Mouse (Mus musculus): ENCODE data around the gene Cdk14. TPM values are rescaled to one million over a fixed set of nuclear protein-coding genes. Genes with fewer than 3 reads are reported as not detected.

The Cdk14 gene
- polyA plus RNA-seq, 1 experiment from 2014 or later = 25.5 TPM

- Histone ChIP-seq H3K36me3 (ENCODE audit: control insufficient read depth, insufficient read depth, low read length) (0 out of 2 replicates have a peak, but pooled peaks cover 5% of the 10 kb centered on the region), H3K27ac (ENCODE audit: low read depth) (no peak overlapping the region), H3K9ac (ENCODE audit: low read length) (no peak overlapping the region), H3K4me2 (ENCODE audit: low read length) (no peak overlapping the region), H3K4me1 (replicated peaks; ENCODE audit: control insufficient read depth, insufficient read depth, low read length) (no peaks in the 10 kb centered on the region), H3K27me3 (replicated peaks; ENCODE audit: control insufficient read depth, insufficient read depth, low read length) (no peaks in the 10 kb centered on the region), H3K4me3 (ENCODE audit: low read depth, low read length) (no peak overlapping the region), H3K9me3 (ENCODE audit: control insufficient read depth, low read length) (no peaks in the 10 kb centered on the region)
- ATAC-seq (replicated peaks; ENCODE audit: low FRiP score, low TSS enrichment, low read depth) (no peak), DNase-seq (ENCODE audit: low spot score) (no peak)
- 77% methylated on average over 3 of the region's 3 CpGs for WGBS
Measured at GRCm38 (mm10) chr5:5372354-5372753, 47.8 kb downstream of the Cdk14 start.

DNA sequence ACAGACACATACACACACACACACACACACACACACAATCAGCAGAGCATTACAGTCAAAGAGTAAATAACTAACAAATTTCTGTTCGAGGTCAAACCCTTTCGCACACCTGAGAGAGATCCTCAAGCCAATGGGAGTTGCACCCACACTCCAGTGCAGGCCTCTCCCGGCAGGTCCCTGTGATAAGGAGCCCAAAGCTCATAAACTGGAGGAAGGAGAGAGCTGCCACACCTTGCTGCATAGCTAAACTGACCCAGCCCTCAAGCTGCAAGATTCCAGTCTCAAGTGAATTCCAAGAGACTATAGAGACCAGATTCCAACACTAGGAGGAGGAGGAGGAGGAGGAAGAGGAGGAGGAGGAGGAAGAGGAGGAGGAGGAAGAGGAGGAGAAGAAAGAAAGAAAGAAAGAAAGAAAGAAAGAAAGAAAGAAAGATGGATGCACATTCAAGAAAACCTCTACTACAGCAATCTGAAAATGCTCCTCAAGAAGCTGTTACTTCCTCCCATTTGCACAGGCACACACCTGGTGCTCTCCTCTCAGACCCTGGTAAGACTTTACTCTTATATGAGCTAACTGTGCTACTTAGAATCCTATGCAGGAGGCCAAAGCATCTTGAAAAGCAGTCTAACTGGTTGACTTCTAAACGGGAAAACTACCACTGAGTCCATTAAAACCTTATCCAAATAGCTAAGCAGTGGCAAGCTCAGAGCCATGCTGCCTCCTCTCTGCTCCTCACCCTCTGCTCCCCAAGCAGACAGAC is 49.6 kb downstream of the Cdk14 start:
- Histone ChIP-seq H3K9ac (ENCODE audit: low read length) (no peak overlapping the region), H3K36me3 (ENCODE audit: control insufficient read depth, insufficient read depth, low read length) (0 out of 2 replicates have a peak, but pooled peaks cover 5% of the 10 kb centered on the region), H3K4me1 (replicated peaks; ENCODE audit: control insufficient read depth, insufficient read depth, low read length) (no peaks in the 10 kb centered on the region), H3K4me3 (ENCODE audit: low read depth, low read length) (no peak overlapping the region), H3K4me2 (ENCODE audit: low read length) (no peak overlapping the region), H3K27ac (ENCODE audit: low read depth) (no peak overlapping the region), H3K27me3 (replicated peaks; ENCODE audit: control insufficient read depth, insufficient read depth, low read length) (no peaks in the 10 kb centered on the region), H3K9me3 (ENCODE audit: control insufficient read depth, low read length) (no peaks in the 10 kb centered on the region)
- 58% methylated on average over 4 of the region's 4 CpGs for WGBS
- DNase-seq (ENCODE audit: low spot score) (no peak), ATAC-seq (replicated peaks; ENCODE audit: low FRiP score, low TSS enrichment, low read depth) (peak; percentile 79)

DNA sequence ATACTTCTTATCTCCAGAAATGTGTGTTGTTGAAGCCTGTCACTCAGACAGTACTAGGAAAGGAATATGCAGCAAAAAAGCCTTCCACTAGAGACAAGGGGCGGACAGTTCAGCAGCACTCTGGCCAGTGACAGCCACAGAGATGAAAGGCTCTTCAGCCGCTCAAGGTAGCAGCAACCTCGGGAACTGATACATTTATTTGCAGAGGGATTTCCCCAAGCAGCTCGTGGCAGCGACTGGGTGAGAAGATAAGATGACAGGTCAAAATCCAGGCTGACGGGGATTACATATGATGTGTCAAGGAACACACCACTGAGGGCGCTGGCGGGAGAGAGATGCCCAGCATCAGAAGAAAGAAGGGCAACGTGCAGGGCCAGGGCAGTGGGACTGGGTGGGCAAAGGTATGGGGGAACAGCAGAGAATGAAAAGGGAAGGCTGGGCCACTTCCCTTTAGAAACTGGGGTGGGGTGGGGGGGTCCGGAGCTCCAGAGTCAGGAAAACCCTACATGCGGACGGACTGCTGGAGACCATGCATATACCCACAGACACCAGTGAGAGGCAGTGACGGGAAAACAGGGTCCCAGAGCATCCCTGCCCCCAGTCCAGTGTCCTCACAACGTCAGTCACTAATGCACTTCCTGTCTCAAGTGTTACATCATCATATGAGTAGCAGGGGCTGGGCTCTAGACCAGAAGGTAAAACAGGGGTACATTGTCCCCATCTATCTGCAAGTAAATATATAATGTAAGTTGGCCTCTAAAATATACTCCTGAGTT is 51.5 kb downstream of the Cdk14 start:
- H3K9ac ChIP-seq (ENCODE audit: low read length) = no peak overlapping the region
- H3K36me3 ChIP-seq (ENCODE audit: control insufficient read depth, insufficient read depth, low read length) = peaks cover 8% of the 10 kb centered on the region; the same call in 1 of the 2 replicates
- ATAC-seq (replicated peaks; ENCODE audit: low FRiP score, low TSS enrichment, low read depth) (peak; percentile 74), DNase-seq (ENCODE audit: low spot score) (no peak)
- no peaks in the 10 kb centered on the region for H3K9me3 ChIP-seq (ENCODE audit: control insufficient read depth, low read length)
- H3K4me1 ChIP-seq (replicated peaks; ENCODE audit: control insufficient read depth, insufficient read depth, low read length) = no peaks in the 10 kb centered on the region
- WGBS = 66% methylated on average over 14 of the region's 14 CpGs
- no peak overlapping the region for H3K27ac ChIP-seq (ENCODE audit: low read depth)
- no peaks in the 10 kb centered on the region for H3K27me3 ChIP-seq (replicated peaks; ENCODE audit: control insufficient read depth, insufficient read depth, low read length)
- H3K4me3 ChIP-seq (ENCODE audit: low read depth, low read length) = no peak overlapping the region
- no peak overlapping the region for H3K4me2 ChIP-seq (ENCODE audit: low read length)

DNA sequence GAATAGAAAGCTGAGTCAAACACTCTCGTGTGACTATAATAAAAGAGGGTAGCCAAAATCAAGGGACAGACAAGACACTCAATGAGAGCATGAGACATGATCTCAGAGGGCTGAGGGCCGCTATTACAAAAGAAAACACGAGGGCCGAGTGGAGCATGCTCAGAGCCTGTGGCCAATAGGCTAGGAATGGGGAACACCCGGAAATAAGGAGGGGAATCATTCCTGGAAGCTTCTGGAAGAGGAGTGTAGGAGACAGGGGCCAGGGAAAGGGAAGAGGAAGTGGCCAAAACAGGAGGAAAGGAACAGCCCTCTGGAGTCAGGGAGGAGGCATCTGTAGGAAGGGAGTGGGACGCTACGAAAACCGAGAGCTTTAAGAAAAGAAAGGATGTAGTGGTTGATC is 52.6 kb downstream of the Cdk14 start:
- DNase-seq (ENCODE audit: low spot score) = no peak
- Histone ChIP-seq H3K27me3 (replicated peaks; ENCODE audit: control insufficient read depth, insufficient read depth, low read length) (no peaks in the 10 kb centered on the region), H3K4me2 (ENCODE audit: low read length) (no peak overlapping the region), H3K4me1 (replicated peaks; ENCODE audit: control insufficient read depth, insufficient read depth, low read length) (no peaks in the 10 kb centered on the region), H3K4me3 (ENCODE audit: low read depth, low read length) (no peak overlapping the region), H3K9me3 (ENCODE audit: control insufficient read depth, low read length) (no peaks in the 10 kb centered on the region), H3K9ac (ENCODE audit: low read length) (no peak overlapping the region), H3K36me3 (ENCODE audit: control insufficient read depth, insufficient read depth, low read length) (peaks cover 17% of the 10 kb centered on the region), H3K27ac (ENCODE audit: low read depth) (no peak overlapping the region)
- whole genome bisulfite sequencing = 89% methylated on average over 8 of the region's 8 CpGs
- ATAC-seq (replicated peaks; ENCODE audit: low FRiP score, low TSS enrichment, low read depth) = no peak

- Histone ChIP-seq H3K4me2 (ENCODE audit: low read length) (no peak overlapping the region), H3K27me3 (replicated peaks; ENCODE audit: control insufficient read depth, insufficient read depth, low read length) (no peaks in the 10 kb centered on the region), H3K9ac (ENCODE audit: low read length) (no peak overlapping the region), H3K4me1 (replicated peaks; ENCODE audit: control insufficient read depth, insufficient read depth, low read length) (no peaks in the 10 kb centered on the region), H3K4me3 (ENCODE audit: low read depth, low read length) (no peak overlapping the region), H3K36me3 (ENCODE audit: control insufficient read depth, insufficient read depth, low read length) (peaks cover 12% of the 10 kb centered on the region), H3K27ac (ENCODE audit: low read depth) (no peak overlapping the region), H3K9me3 (ENCODE audit: control insufficient read depth, low read length) (peaks cover 4% of the 10 kb centered on the region; the same call in 1 of the 2 replicates)
- 85% methylated on average over 14 of the region's 14 CpGs for WGBS
- ATAC-seq (replicated peaks; ENCODE audit: low FRiP score, low TSS enrichment, low read depth) (no peak), DNase-seq (ENCODE audit: low spot score) (no peak)
Measured at GRCm38 (mm10) chr5:5365285-5366076, 54.6 kb downstream of the Cdk14 start.

GRCm38 (mm10) chr5:5361684-5362083 is 58.4 kb downstream of the Cdk14 start:
- H3K9me3 ChIP-seq (ENCODE audit: control insufficient read depth, low read length) = peaks cover 11% of the 10 kb centered on the region; the same call in 1 of the 2 replicates
- no peak overlapping the region for H3K27ac ChIP-seq (ENCODE audit: low read depth)
- no peaks in the 10 kb centered on the region for H3K27me3 ChIP-seq (replicated peaks; ENCODE audit: control insufficient read depth, insufficient read depth, low read length)
- ATAC-seq (replicated peaks; ENCODE audit: low FRiP score, low TSS enrichment, low read depth) = no peak
- H3K4me1 ChIP-seq (replicated peaks; ENCODE audit: control insufficient read depth, insufficient read depth, low read length) = peaks cover 16% of the 10 kb centered on the region; the same call in 1 of the 2 replicates
- no peak overlapping the region for H3K9ac ChIP-seq (ENCODE audit: low read length)
- H3K36me3 ChIP-seq (ENCODE audit: control insufficient read depth, insufficient read depth, low read length) = peaks cover 12% of the 10 kb centered on the region
- no peak overlapping the region for H3K4me2 ChIP-seq (ENCODE audit: low read length)
- no peak overlapping the region for H3K4me3 ChIP-seq (ENCODE audit: low read depth, low read length)
- no peak for DNase-seq (ENCODE audit: low spot score)
- 93% methylated on average over 3 of the region's 3 CpGs for WGBS

DNA sequence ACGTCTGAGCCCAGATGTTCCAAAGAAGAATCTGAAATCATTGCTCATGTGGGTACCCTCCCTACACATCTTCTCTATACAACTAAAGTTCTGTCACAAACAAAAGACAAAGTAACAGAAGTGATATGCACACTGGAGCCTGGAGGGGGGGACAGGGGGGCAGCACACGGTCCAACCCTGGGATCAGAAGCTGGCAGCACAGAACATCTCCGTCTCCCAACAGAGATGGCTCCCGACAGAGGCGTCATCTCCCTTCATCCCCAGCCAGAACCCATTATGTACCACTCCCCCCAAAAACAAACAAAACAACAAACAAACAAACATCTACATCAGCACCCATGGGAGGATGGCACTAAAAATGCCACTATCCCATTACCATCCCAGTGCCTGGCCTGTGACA is 59.8 kb downstream of the Cdk14 start:
- peaks cover 16% of the 10 kb centered on the region; the same call in 1 of the 2 replicates for H3K4me1 ChIP-seq (replicated peaks; ENCODE audit: control insufficient read depth, insufficient read depth, low read length)
- DNase-seq (ENCODE audit: low spot score) = no peak
- no peak overlapping the region for H3K4me3 ChIP-seq (ENCODE audit: low read depth, low read length)
- peaks cover 12% of the 10 kb centered on the region for H3K36me3 ChIP-seq (ENCODE audit: control insufficient read depth, insufficient read depth, low read length)
- no peaks in the 10 kb centered on the region for H3K27me3 ChIP-seq (replicated peaks; ENCODE audit: control insufficient read depth, insufficient read depth, low read length)
- H3K9me3 ChIP-seq (ENCODE audit: control insufficient read depth, low read length) = peaks cover 11% of the 10 kb centered on the region; the same call in 1 of the 2 replicates
- 76% methylated on average over 5 of the region's 5 CpGs for WGBS
- H3K4me2 ChIP-seq (ENCODE audit: low read length) = no peak overlapping the region
- peak; percentile 53; the same call in 1 of the 2 replicates for ATAC-seq (replicated peaks; ENCODE audit: low FRiP score, low TSS enrichment, low read depth)
- no peak overlapping the region for H3K9ac ChIP-seq (ENCODE audit: low read length)
- H3K27ac ChIP-seq (ENCODE audit: low read depth) = no peak overlapping the region; the same call in 1 of the 2 replicates

DNA sequence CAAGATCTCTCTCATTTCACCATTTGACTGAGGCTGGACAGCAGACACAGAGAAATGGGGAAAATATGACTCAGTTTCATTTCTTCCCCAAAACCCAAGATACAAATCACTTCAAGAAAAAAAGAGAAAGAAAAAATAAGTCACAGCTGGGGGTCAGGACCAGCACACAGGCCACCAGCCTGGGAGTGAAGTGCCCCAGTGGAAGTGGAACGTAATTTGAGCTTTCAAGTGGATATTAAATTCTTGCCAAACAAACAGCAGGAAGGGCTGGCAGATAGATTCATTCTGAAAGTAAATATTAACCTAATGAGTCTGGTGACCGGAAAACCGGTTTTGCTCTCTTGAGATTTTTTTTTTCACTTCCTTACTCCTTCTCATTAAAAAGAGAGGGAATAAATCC is 60.2 kb downstream of the Cdk14 start:
- no peak for DNase-seq (ENCODE audit: low spot score)
- H3K4me3 ChIP-seq (ENCODE audit: low read depth, low read length) = no peak overlapping the region
- WGBS = 48% methylated on average over 3 of the region's 3 CpGs
- no peak for ATAC-seq (replicated peaks; ENCODE audit: low FRiP score, low TSS enrichment, low read depth)
- H3K9me3 ChIP-seq (ENCODE audit: control insufficient read depth, low read length) = peaks cover 11% of the 10 kb centered on the region; the same call in 1 of the 2 replicates
- H3K4me1 ChIP-seq (replicated peaks; ENCODE audit: control insufficient read depth, insufficient read depth, low read length) = peaks cover 16% of the 10 kb centered on the region; the same call in 1 of the 2 replicates
- H3K27ac ChIP-seq (ENCODE audit: low read depth) = no peak overlapping the region; the same call in 1 of the 2 replicates
- H3K27me3 ChIP-seq (replicated peaks; ENCODE audit: control insufficient read depth, insufficient read depth, low read length) = no peaks in the 10 kb centered on the region
- H3K36me3 ChIP-seq (ENCODE audit: control insufficient read depth, insufficient read depth, low read length) = peaks cover 12% of the 10 kb centered on the region
- no peak overlapping the region for H3K4me2 ChIP-seq (ENCODE audit: low read length)
- no peak overlapping the region for H3K9ac ChIP-seq (ENCODE audit: low read length)
